Mouse (Mus musculus): Measurements from ENCODE around the gene Mrps31. TPM values are rescaled to one million over a fixed set of nuclear protein-coding genes. Genes with fewer than 3 reads are reported as not detected.

Gene Mrps31
- total RNA-seq, 1 experiment from 2014 or later: 10.6 TPM

Other genes with a start within 250 kb of the Mrps31 start
- 5.9 and 9.5 TPM in 2 replicates for gene Nek3, start 244.9 kb upstream of the Mrps31 start, total RNA-seq (2017)
- gene Ckap2, start 225.5 kb upstream of the Mrps31 start, total RNA-seq (2017): 0.81 and 0.98 TPM in 2 replicates
- 42.8 and 44.5 TPM in 2 replicates for gene Vps36, start 218.6 kb upstream of the Mrps31 start, total RNA-seq (2017)
- 0.70 and 1.2 TPM in 2 replicates for gene Thsd1, start 184.0 kb upstream of the Mrps31 start, total RNA-seq (2017)
- not detected in 2 replicates for gene Tpte, start 127.9 kb upstream of the Mrps31 start, total RNA-seq (2017)
- 5.8 and 6.3 TPM in 2 replicates for gene Slc25a15, start 12.8 kb upstream of the Mrps31 start, total RNA-seq (2017)